Mouse (Mus musculus) neural tube, embryonic 10.5 days (tissue): ENCODE results near the gene Mylk4.
A peak's percentile ranks its signal among the peaks of the same experiment; 100 is the strongest.

Experiments
- DNase-seq: peaks from one replicate; pipeline ENCODE4 v3.0.0-alpha.2; 2017; ENCODE audit warnings: low spot score; ENCODE audit errors: extremely low spot score

Mylk4 gene

GRCm38 (mm10) chr13:32783816-32784215, at the start of gene Mylk4:
Gene Mylk4, minus strand, starts transcription at chr13:32783954.
- DNase-seq: no peak

- no peak for DNase-seq
Observed at GRCm38 (mm10) chr13:32833237-32833636, 49.5 kb upstream of the Mylk4 start.

GRCm38 (mm10) chr13:32832776-32833175, 49.0 kb upstream of the Mylk4 start:
- no peak for DNase-seq

GRCm38 (mm10) chr13:32831505-32832273, 47.9 kb upstream of the Mylk4 start:
- DNase-seq: no peak

GRCm38 (mm10) chr13:32828886-32829285, 45.1 kb upstream of the Mylk4 start:
- DNase-seq: no peak

- peak; percentile 57 for DNase-seq
Observed at GRCm38 (mm10) chr13:32827951-32828350, 44.2 kb upstream of the Mylk4 start.

GRCm38 (mm10) chr13:32827111-32827822, 43.5 kb upstream of the Mylk4 start:
- DNase-seq: no peak

- no peak for DNase-seq
Observed at GRCm38 (mm10) chr13:32825546-32825945, 41.8 kb upstream of the Mylk4 start.

GRCm38 (mm10) chr13:32824377-32825330, 40.9 kb upstream of the Mylk4 start:
- DNase-seq: no peak

- DNase-seq: no peak
Observed at GRCm38 (mm10) chr13:32823126-32823525, 39.4 kb upstream of the Mylk4 start.

- DNase-seq: no peak
Observed at GRCm38 (mm10) chr13:32821671-32822070, 37.9 kb upstream of the Mylk4 start.

- no peak for DNase-seq
Observed at GRCm38 (mm10) chr13:32819926-32820325, 36.2 kb upstream of the Mylk4 start.

- no peak for DNase-seq
Observed at GRCm38 (mm10) chr13:32819241-32819640, 35.5 kb upstream of the Mylk4 start.

- no peak for DNase-seq
Observed at GRCm38 (mm10) chr13:32807624-32808023, 23.9 kb upstream of the Mylk4 start.

GRCm38 (mm10) chr13:32806820-32807219, 23.1 kb upstream of the Mylk4 start:
- DNase-seq: no peak

GRCm38 (mm10) chr13:32803701-32804345, 20.1 kb upstream of the Mylk4 start:
- no peak for DNase-seq

GRCm38 (mm10) chr13:32802259-32803081, 18.7 kb upstream of the Mylk4 start, which contains the start of gene D930007J09Rik:
Gene D930007J09Rik, minus strand, starts transcription at chr13:32802849.
- DNase-seq: peak; percentile 72

GRCm38 (mm10) chr13:32801693-32802221, 18.0 kb upstream of the Mylk4 start, which contains the start of gene Wrnip1:
Gene Wrnip1, plus strand, starts transcription at chr13:32802038.
- peak; percentile 93 for DNase-seq

GRCm38 (mm10) chr13:32800859-32801258, 17.1 kb upstream of the Mylk4 start:
- no peak for DNase-seq

- DNase-seq: no peak
Observed at GRCm38 (mm10) chr13:32799131-32799530, 15.4 kb upstream of the Mylk4 start.
